Mouse (Mus musculus): ENCODE results near the gene Ifnar1. TPM values are rescaled to one million over a fixed set of nuclear protein-coding genes. Genes with fewer than 3 reads are reported as not detected.
A peak's percentile ranks its signal among the peaks of the same experiment; 100 is the strongest.

Ifnar1 gene
- polyA plus RNA-seq, 1 experiment from 2014 or later = 46.5 TPM

GRCm38 (mm10) chr16:91448895-91449294 is 36.1 kb upstream of the Ifnar1 start:
- Histone ChIP-seq H3K4me3 (no peak overlapping the region), H3K36me3 (no peaks in the 10 kb centered on the region), H3K27me3 (no peaks in the 10 kb centered on the region), H3K27ac (replicated peaks) (no peak overlapping the region), H3K4me2 (no peak overlapping the region), H3K4me1 (replicated peaks) (no peaks in the 10 kb centered on the region), H3K9me3 (no peaks in the 10 kb centered on the region), H3K9ac (no peak overlapping the region)
- ATAC-seq (ENCODE audit: low read depth) = no peak
- WGBS = 83% methylated on average over 7 of the region's 7 CpGs

- no peak overlapping the region for H3K4me2 ChIP-seq
- no peaks in the 10 kb centered on the region for H3K4me1 ChIP-seq (replicated peaks)
- H3K4me3 ChIP-seq = no peak overlapping the region
- 87% methylated on average over 12 of the region's 12 CpGs for WGBS
- no peak overlapping the region for H3K9ac ChIP-seq
- H3K36me3 ChIP-seq = no peaks in the 10 kb centered on the region
- no peak overlapping the region for H3K27ac ChIP-seq (replicated peaks)
- ATAC-seq (ENCODE audit: low read depth) = no peak
- H3K9me3 ChIP-seq = no peaks in the 10 kb centered on the region
- H3K27me3 ChIP-seq = no peaks in the 10 kb centered on the region
Observed at GRCm38 (mm10) chr16:91450137-91451064, 34.6 kb upstream of the Ifnar1 start.

GRCm38 (mm10) chr16:91451949-91452348 is 33.1 kb upstream of the Ifnar1 start:
- Histone ChIP-seq H3K4me3 (no peak overlapping the region), H3K27ac (replicated peaks) (no peak overlapping the region), H3K9me3 (no peaks in the 10 kb centered on the region), H3K4me1 (replicated peaks) (no peaks in the 10 kb centered on the region), H3K27me3 (no peaks in the 10 kb centered on the region), H3K4me2 (no peak overlapping the region), H3K9ac (no peak overlapping the region), H3K36me3 (no peaks in the 10 kb centered on the region)
- 94% methylated on average over 2 of the region's 2 CpGs for WGBS
- ATAC-seq (ENCODE audit: low read depth) = no peak

DNA sequence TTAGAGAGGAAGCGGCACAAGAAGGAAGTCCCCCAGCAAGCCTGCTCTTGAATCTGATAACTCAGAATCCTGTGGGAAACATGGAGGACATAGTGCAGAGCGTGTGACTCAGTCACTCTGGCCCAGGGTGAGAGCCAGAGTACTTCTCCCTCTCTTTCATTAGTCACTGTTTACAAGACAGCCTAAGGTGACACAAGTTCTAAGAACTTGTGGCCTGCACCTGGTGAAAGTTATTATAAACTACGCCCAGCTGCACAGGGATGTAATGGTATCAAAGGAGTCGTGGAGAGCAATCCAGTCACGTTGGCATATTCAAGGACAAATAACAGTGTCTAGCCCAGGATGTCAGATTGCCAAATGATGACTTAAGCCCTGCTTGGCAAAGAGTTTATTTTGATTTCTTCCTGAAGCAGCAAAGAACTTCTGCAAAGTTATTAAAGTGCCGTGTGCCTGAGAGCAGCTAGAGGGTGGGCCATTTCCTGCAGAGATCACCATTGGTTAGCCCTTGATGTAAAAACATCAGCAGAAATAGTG is 32.6 kb upstream of the Ifnar1 start:
- ATAC-seq (ENCODE audit: low read depth) = no peak
- Histone ChIP-seq H3K4me3 (no peak overlapping the region), H3K9me3 (no peaks in the 10 kb centered on the region), H3K27me3 (no peaks in the 10 kb centered on the region), H3K4me2 (no peak overlapping the region), H3K4me1 (replicated peaks) (no peaks in the 10 kb centered on the region), H3K27ac (replicated peaks) (no peak overlapping the region), H3K9ac (no peak overlapping the region), H3K36me3 (no peaks in the 10 kb centered on the region)
- 79% methylated on average over 6 of the region's 6 CpGs for WGBS

- WGBS = 83% methylated on average over 4 of the region's 4 CpGs
- ATAC-seq (ENCODE audit: low read depth) = no peak
- no peak overlapping the region for H3K9ac ChIP-seq
- H3K27ac ChIP-seq (replicated peaks) = no peak overlapping the region
- H3K4me2 ChIP-seq = no peak overlapping the region
- H3K9me3 ChIP-seq = no peaks in the 10 kb centered on the region
- H3K4me3 ChIP-seq = no peak overlapping the region
- H3K27me3 ChIP-seq = no peaks in the 10 kb centered on the region
- H3K36me3 ChIP-seq = no peaks in the 10 kb centered on the region
- H3K4me1 ChIP-seq (replicated peaks) = 0 out of 2 replicates have a peak, but pooled peaks cover 3% of the 10 kb centered on the region
Observed at GRCm38 (mm10) chr16:91455868-91456267, 29.2 kb upstream of the Ifnar1 start.

DNA sequence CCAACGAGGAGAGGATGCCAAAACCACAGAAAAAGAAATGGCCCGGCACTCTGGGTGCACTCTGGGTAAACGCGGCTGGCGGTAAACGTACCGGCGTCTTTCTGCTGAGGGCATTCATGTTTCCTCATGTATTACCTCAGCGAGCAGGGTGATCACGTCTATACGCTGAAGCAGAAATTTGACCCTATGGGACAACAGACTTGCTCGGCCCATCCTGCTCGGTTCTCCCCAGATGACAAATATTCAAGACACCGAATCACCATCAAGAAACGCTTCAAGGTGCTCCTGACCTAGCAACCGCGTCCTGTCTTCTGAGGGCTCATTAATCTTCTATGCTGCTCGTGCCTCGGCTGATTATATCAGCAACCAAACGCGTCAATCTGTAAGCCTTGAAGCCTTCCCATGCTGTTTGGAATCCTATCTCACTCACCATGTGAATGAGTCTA is 26.7 kb upstream of the Ifnar1 start:
- H3K36me3 ChIP-seq = no peaks in the 10 kb centered on the region
- no peak overlapping the region for H3K4me3 ChIP-seq
- H3K4me1 ChIP-seq (replicated peaks) = 0 out of 2 replicates have a peak, but pooled peaks cover 3% of the 10 kb centered on the region
- 81% methylated on average over 21 of the region's 21 CpGs for WGBS
- H3K27ac ChIP-seq (replicated peaks) = no peak overlapping the region
- H3K9ac ChIP-seq = no peak overlapping the region
- no peak for ATAC-seq (ENCODE audit: low read depth)
- H3K4me2 ChIP-seq = no peak overlapping the region
- H3K27me3 ChIP-seq = no peaks in the 10 kb centered on the region
- no peaks in the 10 kb centered on the region for H3K9me3 ChIP-seq

DNA sequence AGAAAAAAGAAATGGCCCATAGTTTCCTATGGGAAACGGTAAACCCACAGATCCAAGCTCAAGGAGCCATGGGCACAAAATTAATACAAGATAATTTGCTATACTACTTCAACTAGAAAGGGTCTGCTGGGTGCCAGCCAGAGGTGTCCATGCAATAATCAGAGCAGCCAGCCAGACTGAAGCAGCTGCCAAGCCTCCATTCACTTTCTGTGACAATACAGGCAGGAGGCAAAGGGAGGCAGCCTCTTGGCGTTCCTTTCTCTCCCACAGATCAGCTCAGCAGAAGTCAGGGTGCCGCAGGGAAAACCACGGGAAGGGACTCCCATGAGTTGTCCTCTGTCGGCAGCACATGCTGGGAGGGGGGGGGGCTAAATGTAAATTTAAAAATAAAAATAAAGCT is 26.1 kb upstream of the Ifnar1 start:
- 43% methylated on average over 5 of the region's 5 CpGs for WGBS
- H3K27me3 ChIP-seq = no peaks in the 10 kb centered on the region
- ATAC-seq (ENCODE audit: low read depth) = 0 out of 2 replicates have a peak, but pooled peaks have one; percentile 32

DNA sequence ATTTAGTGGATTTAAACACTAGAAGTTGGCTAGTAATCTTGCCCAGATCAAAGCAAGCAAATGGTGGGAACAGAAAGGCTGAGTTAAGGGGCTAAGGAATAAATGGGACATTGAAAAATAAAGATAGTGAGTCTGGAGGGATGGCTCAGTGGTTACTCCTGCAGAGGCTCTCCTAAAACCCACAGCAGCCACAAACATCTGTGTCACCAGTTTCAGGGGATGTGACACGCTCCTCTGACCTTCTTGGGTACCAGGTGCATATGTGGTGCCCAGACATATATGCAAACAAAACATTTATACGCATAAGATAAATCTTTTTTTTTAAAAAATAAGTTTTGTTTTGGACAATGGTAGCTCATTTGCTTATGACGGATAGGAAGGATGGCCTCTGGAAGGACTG is 25.6 kb upstream of the Ifnar1 start:
- no peak for ATAC-seq (ENCODE audit: low read depth)
- Histone ChIP-seq H3K9me3 (no peaks in the 10 kb centered on the region), H3K36me3 (no peaks in the 10 kb centered on the region), H3K27me3 (no peaks in the 10 kb centered on the region), H3K4me1 (replicated peaks) (peaks cover 9% of the 10 kb centered on the region), H3K27ac (replicated peaks) (no peak overlapping the region), H3K9ac (no peak overlapping the region), H3K4me2 (no peak overlapping the region), H3K4me3 (no peak overlapping the region)
- 92% methylated on average over 3 of the region's 3 CpGs for WGBS

More for the DNA sequence above, 26.1 kb upstream of the Ifnar1 start:
- Histone ChIP-seq H3K27ac (replicated peaks) (no peak overlapping the region), H3K4me3 (no peak overlapping the region), H3K36me3 (no peaks in the 10 kb centered on the region), H3K9ac (no peak overlapping the region), H3K4me1 (replicated peaks) (peaks cover 5% of the 10 kb centered on the region), H3K4me2 (no peak overlapping the region), H3K9me3 (no peaks in the 10 kb centered on the region)

- no peaks in the 10 kb centered on the region for H3K9me3 ChIP-seq
- no peak overlapping the region for H3K4me3 ChIP-seq
- no peaks in the 10 kb centered on the region for H3K27me3 ChIP-seq
- no peak overlapping the region for H3K27ac ChIP-seq (replicated peaks)
- no peak overlapping the region for H3K4me2 ChIP-seq
- no peaks in the 10 kb centered on the region for H3K36me3 ChIP-seq
- H3K4me1 ChIP-seq (replicated peaks) = peaks cover 9% of the 10 kb centered on the region
- ATAC-seq (ENCODE audit: low read depth) = no peak
- no peak overlapping the region for H3K9ac ChIP-seq
- WGBS = 71% methylated on average over 11 of the region's 11 CpGs
Observed at GRCm38 (mm10) chr16:91459841-91460370, 25.1 kb upstream of the Ifnar1 start.

GRCm38 (mm10) chr16:91461066-91461638 is 23.9 kb upstream of the Ifnar1 start:
- WGBS = 58% methylated on average over 11 of the region's 11 CpGs
- Histone ChIP-seq H3K4me3 (no peak overlapping the region), H3K27me3 (no peaks in the 10 kb centered on the region), H3K9ac (no peak overlapping the region), H3K4me2 (no peak overlapping the region), H3K4me1 (replicated peaks) (peaks cover 20% of the 10 kb centered on the region), H3K27ac (replicated peaks) (no peak overlapping the region), H3K9me3 (no peaks in the 10 kb centered on the region), H3K36me3 (no peaks in the 10 kb centered on the region)
- no peak for ATAC-seq (ENCODE audit: low read depth)

GRCm38 (mm10) chr16:91461773-91462181 is 23.3 kb upstream of the Ifnar1 start:
- Histone ChIP-seq H3K27me3 (no peaks in the 10 kb centered on the region), H3K27ac (replicated peaks) (no peak overlapping the region), H3K4me2 (no peak overlapping the region), H3K4me3 (no peak overlapping the region), H3K4me1 (replicated peaks) (peaks cover 26% of the 10 kb centered on the region), H3K9ac (no peak overlapping the region), H3K36me3 (no peaks in the 10 kb centered on the region), H3K9me3 (no peaks in the 10 kb centered on the region)
- WGBS = 51% methylated on average over 9 of the region's 9 CpGs
- no peak for ATAC-seq (ENCODE audit: low read depth)

GRCm38 (mm10) chr16:91462644-91463043 is 22.4 kb upstream of the Ifnar1 start:
- Histone ChIP-seq H3K4me1 (replicated peaks) (peaks cover 29% of the 10 kb centered on the region), H3K36me3 (no peaks in the 10 kb centered on the region), H3K9ac (no peak overlapping the region), H3K4me3 (no peak overlapping the region), H3K27me3 (no peaks in the 10 kb centered on the region), H3K9me3 (no peaks in the 10 kb centered on the region), H3K27ac (replicated peaks) (no peak overlapping the region), H3K4me2 (no peak overlapping the region)
- 74% methylated on average over 3 of the region's 3 CpGs for WGBS
- ATAC-seq (ENCODE audit: low read depth) = no peak
